Mouse (Mus musculus) adipose tissue, adult 10 weeks (tissue): ENCODE results near the gene Vmn1r18. TPM values are rescaled to one million over a fixed set of nuclear protein-coding genes. Genes with fewer than 3 reads are reported as not detected.

Experiments
- polyA plus RNA-seq: library from polyadenylated mRNA; stranded (reverse); fragments of 350-450 nt; fragmentation: Illumina TruSeq; extraction: RNeasy Lipid Tissue Mini Kit (QIAGEN cat#74804); gene quantifications from one replicate; pipeline ENCODE4 v1.2.3, GENCODE M21; 2014; ENCODE audit warnings: low read depth, low replicate concordance

Vmn1r18 gene
- polyA plus RNA-seq: not detected

DNA sequence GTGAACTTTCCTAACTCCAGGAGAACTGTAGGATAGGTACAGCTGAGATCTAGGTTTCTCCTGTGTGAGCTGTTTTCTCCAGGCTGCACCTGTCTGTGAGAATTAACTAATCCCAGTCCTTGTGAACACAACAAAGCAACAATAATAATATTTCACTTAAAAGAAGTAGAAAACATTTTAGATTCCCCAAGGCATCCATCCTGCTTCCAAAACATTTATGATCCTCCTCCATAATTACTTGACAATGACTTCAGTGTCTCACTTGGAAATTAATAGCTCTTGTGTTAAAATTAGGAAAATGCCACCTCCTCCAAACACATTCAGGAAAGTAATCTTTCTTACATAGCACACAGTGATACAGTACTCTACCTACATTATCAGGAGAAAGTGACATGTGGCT lies at the start of gene Vmn1r18:
Gene Vmn1r18, minus strand, starts transcription at position 101 of the 400 bp plus-strand sequence.

DNA sequence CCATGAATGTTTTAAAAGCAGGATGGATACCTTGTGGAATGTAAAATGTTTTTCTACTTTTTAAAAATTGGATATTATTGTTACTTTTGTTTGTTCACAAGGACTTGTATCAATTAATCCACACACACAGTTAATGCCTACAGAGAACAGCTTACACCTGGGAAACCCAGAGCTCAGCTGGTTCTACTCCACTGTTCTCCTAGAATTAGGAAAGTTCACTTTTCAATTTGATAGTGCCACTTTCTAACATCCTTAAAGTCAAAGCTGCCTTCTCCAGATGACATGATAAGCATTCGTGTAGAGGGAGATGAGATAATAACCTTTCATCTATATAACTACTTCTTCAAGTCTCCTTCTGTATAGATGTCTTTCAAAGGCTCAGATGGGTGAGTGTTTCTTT lies 33.0 kb upstream of the Vmn1r18 start, which contains the start of gene Vmn1r20:
Gene Vmn1r20, plus strand, starts transcription at position 301 of the 400 bp plus-strand sequence.

GRCm38 (mm10) chr6:57403480-57403879 lies 7.9 kb upstream of the Vmn1r18 start, which contains the start of gene Vmn1r19:
TSS of gene Vmn1r19 (plus strand) at chr6:57403780.

GRCm38 (mm10) chr6:57363627-57364026 lies 32.0 kb downstream of the Vmn1r18 start, which contains the start of gene Vmn1r17:
TSS of gene Vmn1r17 (minus strand) at chr6:57363727.

DNA sequence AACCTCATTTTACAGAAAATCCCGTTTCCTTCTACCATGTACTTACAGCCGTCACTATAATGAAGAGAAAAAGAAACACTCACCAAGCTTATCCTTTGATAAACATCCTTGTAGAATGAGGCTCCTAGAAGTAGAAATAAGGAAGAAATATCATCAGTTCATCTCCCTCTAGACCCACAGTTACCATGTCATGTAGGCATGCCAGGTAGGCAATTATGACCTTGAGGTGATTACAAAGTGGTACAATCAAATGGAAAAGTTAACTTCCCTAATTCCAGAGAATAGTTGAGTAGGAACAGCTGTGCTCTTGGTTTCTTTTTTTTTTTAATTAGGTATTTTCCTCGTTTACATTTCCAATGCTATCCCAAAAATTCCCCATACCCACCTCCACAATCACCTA lies 66.2 kb downstream of the Vmn1r18 start, which contains the start of gene Vmn1r16:
Gene Vmn1r16, minus strand, starts transcription at position 101 of the 400 bp plus-strand sequence.

Other genes with a start within 250 kb of the Vmn1r18 start
- not detected for gene Vmn1r12, start 238.9 kb downstream of the Vmn1r18 start, polyA plus RNA-seq
- not detected for gene Vmn1r13, start 192.5 kb downstream of the Vmn1r18 start, polyA plus RNA-seq
- not detected for gene Vmn1r14, start 164.1 kb downstream of the Vmn1r18 start, polyA plus RNA-seq
- gene Vmn1r15, start 137.8 kb downstream of the Vmn1r18 start, polyA plus RNA-seq: not detected
- gene Vmn1r16, start 66.3 kb downstream of the Vmn1r18 start, polyA plus RNA-seq: not detected
- not detected for gene Vmn1r17, start 32.1 kb downstream of the Vmn1r18 start, polyA plus RNA-seq
- not detected for gene Vmn1r19, start 8.0 kb upstream of the Vmn1r18 start, polyA plus RNA-seq
- gene Vmn1r20, start 33.1 kb upstream of the Vmn1r18 start, polyA plus RNA-seq: not detected
- 5.9 TPM for gene Ppm1k, start 139.7 kb upstream of the Vmn1r18 start, polyA plus RNA-seq
- 5.3 TPM for gene Herc6, start 185.2 kb upstream of the Vmn1r18 start, polyA plus RNA-seq